Mouse (Mus musculus) hindbrain, embryonic 10.5 days (tissue): Measurements from ENCODE around the gene Slco2b1. TPM values are rescaled to one million over a fixed set of nuclear protein-coding genes. Genes with fewer than 3 reads are reported as not detected.
A peak's percentile ranks its signal among the peaks of the same experiment; 100 is the strongest.
"Not testable (repeated sequence)": the region's sequence is repeated elsewhere in the genome, so short reads cannot be mapped to it uniquely, and the experiment has no call there.

Experiments used
- DNase-seq: peaks from one replicate; pipeline ENCODE4 v3.0.0-alpha.2; 2017; ENCODE audit warnings: low spot score
- H3K27ac ChIP-seq: fragments of 300-500 bp; sonication (generic); 2 replicates; pipeline ENCODE4 v1.5.1; 2016; ENCODE audit warnings: mild to moderate bottlenecking, moderate library complexity
- H3K27me3 ChIP-seq: fragments of 300-500 bp; sonication (generic); 2 replicates; pipeline ENCODE4 v1.6.1; 2016; ENCODE audit warnings: mild to moderate bottlenecking; ENCODE audit not compliant: poor library complexity, insufficient read depth, severe bottlenecking
- H3K36me3 ChIP-seq: fragments of 300-500 bp; sonication (generic); 2 replicates; pipeline ENCODE4 v1.6.1; 2016; ENCODE audit warnings: mild to moderate bottlenecking, moderate library complexity
- H3K4me1 ChIP-seq: fragments of 300-500 bp; sonication (generic); replicated peaks from 2 replicates; pipeline ENCODE4 v1.6.1; 2016; ENCODE audit warnings: mild to moderate bottlenecking
- H3K4me3 ChIP-seq: fragments of 300-500 bp; sonication (generic); 2 replicates; pipeline ENCODE4 v1.5.1; 2016; ENCODE audit warnings: mild to moderate bottlenecking, moderate library complexity
- H3K9me3 ChIP-seq: fragments of 300-500 bp; sonication (generic); 2 replicates; pipeline ENCODE4 v1.6.1; 2016; ENCODE audit warnings: mild to moderate bottlenecking, moderate library complexity
- WGBS: fragments of 180-500 bp; shearing (Covaris S2); methylation state at CpG from one replicate; pipeline ENCODE4 v1.1.7; 2016; 5-methylcytosine and 5-hydroxymethylcytosine counted together
- polyA plus RNA-seq: library from polyadenylated mRNA; unstranded; fragments of >200 nt; fragmentation: Nextera tagmentation; extraction: Ambion mirVana; gene quantifications from 2 replicates; pipeline ENCODE4 v1.2.1, GENCODE M21; 2016

Gene Slco2b1
- 2.3 and 3.5 TPM in 2 replicates for polyA plus RNA-seq

- Histone ChIP-seq H3K4me1 (peaks cover 35% of the 10 kb centered on the region), H3K27ac (no peak within 1 kb of the TSS), H3K27me3 (peaks cover 7% of the 10 kb centered on the region), H3K36me3 (no peaks in the 10 kb centered on the region), H3K9me3 (no peaks in the 10 kb centered on the region), H3K4me3 (no peak within 1 kb of the TSS)
- 90% methylated on average over 8 of the region's 8 CpGs for WGBS
- DNase-seq: no peak
Measured at GRCm38 (mm10) chr7:99711166-99711565, at the start of gene Slco2b1. TSS of gene Slco2b1 (minus strand) at chr7:99711340.

- Histone ChIP-seq H3K9me3 (no peaks in the 10 kb centered on the region), H3K4me1 (peaks cover 8% of the 10 kb centered on the region), H3K4me3 (no peak overlapping the region), H3K27ac (no peak overlapping the region), H3K27me3 (no peaks in the 10 kb centered on the region), H3K36me3 (no peaks in the 10 kb centered on the region)
- DNase-seq: no peak
- 62% methylated on average over 9 of the region's 9 CpGs for WGBS
Measured at GRCm38 (mm10) chr7:99739276-99739675, 28.1 kb upstream of the Slco2b1 start.

- not testable (repeated sequence) for H3K27me3 ChIP-seq, H3K36me3 ChIP-seq, H3K4me1 ChIP-seq, H3K9me3 ChIP-seq, H3K27ac ChIP-seq, H3K4me3 ChIP-seq, DNase-seq
- 92% methylated on average over 9 of the region's 9 CpGs for WGBS
Measured at GRCm38 (mm10) chr7:99735491-99735890, 24.4 kb upstream of the Slco2b1 start.

DNA sequence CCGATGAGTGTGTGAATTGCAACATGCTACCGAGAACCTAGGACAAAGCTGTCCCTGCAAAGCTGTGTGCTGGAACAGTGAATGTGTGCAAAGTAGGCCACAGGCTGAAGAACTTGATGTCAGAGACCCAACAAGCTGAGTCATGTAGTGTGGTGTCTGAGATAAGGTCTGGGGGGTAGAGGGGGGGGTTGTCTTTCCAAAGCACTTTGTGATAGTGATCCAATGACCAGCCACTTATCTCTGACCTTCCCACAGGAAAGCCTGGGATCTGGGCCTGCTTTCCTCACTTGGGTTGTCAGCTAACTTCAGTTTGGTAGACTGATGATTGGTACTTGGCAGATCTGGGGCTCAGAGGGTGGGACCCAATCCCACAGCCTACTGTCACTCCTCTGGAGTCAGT is 23.5 kb upstream of the Slco2b1 start:
- 87% methylated on average over 2 of the region's 2 CpGs for WGBS
- Histone ChIP-seq H3K27me3 (no peaks in the 10 kb centered on the region), H3K36me3 (no peaks in the 10 kb centered on the region), H3K4me1 (peaks cover 8% of the 10 kb centered on the region), H3K4me3 (no peak overlapping the region), H3K27ac (no peak overlapping the region), H3K9me3 (no peaks in the 10 kb centered on the region)
- no peak for DNase-seq

GRCm38 (mm10) chr7:99729973-99730372 is 18.8 kb upstream of the Slco2b1 start, which contains the start of gene Olfr520:
TSS of gene Olfr520 (plus strand) at chr7:99730273.
- no peak for DNase-seq
- Histone ChIP-seq H3K4me3 (no peak within 1 kb of the TSS), H3K27ac (no peak within 1 kb of the TSS), H3K27me3 (no peaks in the 10 kb centered on the region), H3K36me3 (no peaks in the 10 kb centered on the region), H3K4me1 (no peaks in the 10 kb centered on the region), H3K9me3 (peaks cover 14% of the 10 kb centered on the region; the same call in 1 of the 2 replicates)
- 93% methylated on average over 2 of the region's 2 CpGs for WGBS

DNA sequence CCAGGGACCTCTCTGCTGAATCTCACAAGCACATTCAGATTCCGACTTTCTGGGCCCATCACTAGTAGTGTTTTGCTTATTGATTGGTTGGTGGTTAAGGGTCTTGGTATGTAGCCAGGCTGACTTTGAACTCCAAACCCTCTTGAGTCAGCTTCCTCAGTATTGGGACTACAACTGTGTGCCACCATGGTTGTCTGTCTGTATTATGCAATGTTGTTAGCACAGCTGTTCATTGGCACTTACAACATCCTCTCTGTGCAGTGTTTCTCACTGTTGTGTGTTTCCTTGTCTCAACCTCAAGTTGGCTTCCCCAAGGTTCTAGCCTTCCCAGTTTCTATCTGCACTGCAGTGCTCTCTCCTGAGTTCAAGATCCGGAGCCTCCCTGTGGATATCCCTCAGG is 5.4 kb upstream of the Slco2b1 start:
- no peak overlapping the region for H3K27ac ChIP-seq
- 90% methylated on average over 2 of the region's 2 CpGs for WGBS
- no peaks in the 10 kb centered on the region for H3K4me1 ChIP-seq
- no peaks in the 10 kb centered on the region; the same call in 1 of the 2 replicates for H3K27me3 ChIP-seq
- no peaks in the 10 kb centered on the region for H3K9me3 ChIP-seq
- H3K36me3 ChIP-seq: no peaks in the 10 kb centered on the region
- DNase-seq: no peak
- no peak overlapping the region for H3K4me3 ChIP-seq

GRCm38 (mm10) chr7:99712431-99712830 is 1.3 kb upstream of the Slco2b1 start:
- Histone ChIP-seq H3K27me3 (peaks cover 7% of the 10 kb centered on the region), H3K4me3 (no peak overlapping the region), H3K36me3 (no peaks in the 10 kb centered on the region), H3K9me3 (no peaks in the 10 kb centered on the region), H3K4me1 (peaks cover 23% of the 10 kb centered on the region), H3K27ac (no peak overlapping the region)
- no peak for DNase-seq
- 89% methylated on average over 4 of the region's 4 CpGs for WGBS

- no peak overlapping the region for H3K27ac ChIP-seq
- peak; percentile 65 for DNase-seq
- H3K9me3 ChIP-seq: no peaks in the 10 kb centered on the region
- 36% methylated on average over 1 of the region's 1 CpGs for WGBS
- peaks cover 7% of the 10 kb centered on the region for H3K27me3 ChIP-seq
- H3K36me3 ChIP-seq: no peaks in the 10 kb centered on the region
- no peak overlapping the region for H3K4me3 ChIP-seq
- peaks cover 40% of the 10 kb centered on the region for H3K4me1 ChIP-seq
Measured at GRCm38 (mm10) chr7:99710476-99710875, 664 bp downstream of the Slco2b1 start.

- no peak overlapping the region for H3K27ac ChIP-seq
- H3K27me3 ChIP-seq: peaks cover 7% of the 10 kb centered on the region
- 68% methylated on average over 7 of the region's 7 CpGs for WGBS
- H3K36me3 ChIP-seq: no peaks in the 10 kb centered on the region
- no peak for DNase-seq
- no peak overlapping the region for H3K4me3 ChIP-seq
- H3K9me3 ChIP-seq: no peaks in the 10 kb centered on the region
- peaks cover 45% of the 10 kb centered on the region for H3K4me1 ChIP-seq
Measured at GRCm38 (mm10) chr7:99709992-99710391, 1.1 kb downstream of the Slco2b1 start.

- H3K9me3 ChIP-seq: no peaks in the 10 kb centered on the region
- WGBS: 70% methylated on average over 5 of the region's 5 CpGs
- no peaks in the 10 kb centered on the region for H3K36me3 ChIP-seq
- H3K27ac ChIP-seq: 0 out of 2 replicates have a peak overlapping the region, but pooled peaks have one; percentile 23
- DNase-seq: no peak
- H3K4me3 ChIP-seq: no peak overlapping the region
- peaks cover 46% of the 10 kb centered on the region for H3K4me1 ChIP-seq
- H3K27me3 ChIP-seq: peaks cover 7% of the 10 kb centered on the region
Measured at GRCm38 (mm10) chr7:99708750-99709149, 2.4 kb downstream of the Slco2b1 start.

DNA sequence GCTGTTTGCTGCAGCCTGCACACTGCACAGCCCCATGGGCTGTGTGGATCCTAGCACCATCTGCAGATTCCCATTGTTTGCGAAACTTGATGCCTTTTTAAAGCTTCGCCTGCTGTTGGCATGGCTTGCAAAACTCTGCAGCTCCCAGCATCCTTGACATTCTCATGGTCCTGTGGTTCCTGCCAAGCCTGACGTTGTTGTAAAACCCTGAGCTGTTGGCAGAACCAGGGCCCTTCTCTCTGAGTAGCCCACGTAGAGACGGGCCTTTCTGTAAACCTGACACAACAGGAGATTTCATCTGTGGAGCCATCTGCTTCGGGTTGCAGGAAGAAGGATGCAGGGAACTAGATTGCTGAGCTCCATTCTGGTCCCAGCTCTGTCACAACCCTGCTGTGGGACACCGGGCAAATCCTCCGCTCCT is 2.8 kb downstream of the Slco2b1 start:
- H3K9me3 ChIP-seq: no peaks in the 10 kb centered on the region
- DNase-seq: no peak
- H3K27me3 ChIP-seq: peaks cover 10% of the 10 kb centered on the region
- no peak overlapping the region for H3K4me3 ChIP-seq
- H3K27ac ChIP-seq: 0 out of 2 replicates have a peak overlapping the region, but pooled peaks have one; percentile 23
- peaks cover 46% of the 10 kb centered on the region for H3K4me1 ChIP-seq
- 65% methylated on average over 8 of the region's 8 CpGs for whole genome bisulfite sequencing
- no peaks in the 10 kb centered on the region for H3K36me3 ChIP-seq

- H3K4me1 ChIP-seq: peaks cover 49% of the 10 kb centered on the region
- H3K36me3 ChIP-seq: no peaks in the 10 kb centered on the region
- 0 out of 2 replicates have a peak overlapping the region, but pooled peaks have one; percentile 23 for H3K27ac ChIP-seq
- H3K9me3 ChIP-seq: no peaks in the 10 kb centered on the region
- no peak overlapping the region for H3K4me3 ChIP-seq
- WGBS: 93% methylated on average over 6 of the region's 6 CpGs
- H3K27me3 ChIP-seq: peaks cover 10% of the 10 kb centered on the region; the same call in 1 of the 2 replicates
- no peak for DNase-seq
Measured at GRCm38 (mm10) chr7:99707671-99708070, 3.5 kb downstream of the Slco2b1 start.

DNA sequence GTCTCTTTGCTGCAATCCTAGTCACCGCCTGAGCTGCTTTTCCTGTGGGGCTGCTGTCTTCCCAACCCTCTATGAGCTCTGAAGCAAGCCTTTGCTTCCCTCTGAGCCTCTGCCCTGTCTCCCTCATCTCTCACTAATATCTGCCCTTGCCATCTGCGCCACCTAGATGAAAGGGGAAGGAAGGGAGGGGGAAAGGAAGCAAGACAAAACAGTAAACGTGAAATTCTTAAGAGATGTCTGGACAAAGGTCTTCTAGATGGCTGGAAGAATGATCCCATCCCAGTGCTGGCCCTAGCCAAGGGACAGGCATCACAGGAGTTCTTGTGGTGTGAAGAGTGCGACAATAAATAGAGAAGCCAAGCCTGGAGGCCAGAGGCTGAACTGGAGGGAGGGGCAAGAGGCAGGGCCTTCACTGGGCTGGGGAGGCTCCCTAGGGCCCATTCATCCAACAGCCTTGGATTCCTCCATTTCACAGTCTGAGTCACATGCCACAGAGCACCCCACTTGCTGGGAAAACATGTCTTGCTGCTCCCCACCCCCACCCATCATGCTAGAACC is 4.0 kb downstream of the Slco2b1 start:
- WGBS: 45% methylated on average over 4 of the region's 4 CpGs

More for the DNA sequence above, 4.0 kb downstream of the Slco2b1 start:
- no peaks in the 10 kb centered on the region for H3K9me3 ChIP-seq
- H3K27me3 ChIP-seq: peaks cover 10% of the 10 kb centered on the region; the same call in 1 of the 2 replicates
- H3K4me1 ChIP-seq: peaks cover 55% of the 10 kb centered on the region
- H3K36me3 ChIP-seq: no peaks in the 10 kb centered on the region
- H3K4me3 ChIP-seq: no peak overlapping the region
- H3K27ac ChIP-seq: peak overlapping the region; percentile 60
- DNase-seq: no peak
